Mouse (Mus musculus): Measurements from ENCODE around the gene Aff1. TPM values are rescaled to one million over a fixed set of nuclear protein-coding genes. Genes with fewer than 3 reads are reported as not detected.

Aff1 gene
- total RNA-seq, 2 experiments from 2014 or later, result 31.6 to 32.4 TPM

DNA sequence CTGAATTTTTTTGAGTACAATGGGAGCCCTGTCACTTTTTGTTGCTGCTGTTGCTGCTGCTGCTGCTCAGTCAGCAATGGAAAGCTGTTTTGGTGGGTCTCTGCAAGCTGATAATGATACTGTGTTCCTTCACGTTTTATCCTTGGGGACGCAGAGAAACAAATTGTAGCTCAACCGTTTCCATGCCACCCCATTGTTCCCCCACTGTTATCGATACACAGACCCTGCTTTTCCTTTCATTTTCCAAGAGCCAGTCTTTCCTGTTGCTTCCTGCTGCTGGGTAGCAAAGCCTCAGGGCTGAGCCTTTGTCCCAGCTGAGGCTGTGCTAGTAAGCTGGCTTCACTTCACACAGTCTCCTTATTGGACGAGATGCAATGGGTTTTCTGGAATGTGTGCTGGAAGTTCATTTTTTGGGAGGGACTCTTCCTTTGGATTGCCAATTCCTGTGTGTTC is 81.0 kb downstream of the Aff1 start:
- peak; percentile 50 for DNase-seq

- peak; percentile 66 for DNase-seq
These were observed 82.6 kb downstream of the Aff1 start for GRCm38 (mm10) chr5:103774703-103775333.

- no peak for DNase-seq
These were observed 83.3 kb downstream of the Aff1 start for GRCm38 (mm10) chr5:103775429-103775828.

DNA sequence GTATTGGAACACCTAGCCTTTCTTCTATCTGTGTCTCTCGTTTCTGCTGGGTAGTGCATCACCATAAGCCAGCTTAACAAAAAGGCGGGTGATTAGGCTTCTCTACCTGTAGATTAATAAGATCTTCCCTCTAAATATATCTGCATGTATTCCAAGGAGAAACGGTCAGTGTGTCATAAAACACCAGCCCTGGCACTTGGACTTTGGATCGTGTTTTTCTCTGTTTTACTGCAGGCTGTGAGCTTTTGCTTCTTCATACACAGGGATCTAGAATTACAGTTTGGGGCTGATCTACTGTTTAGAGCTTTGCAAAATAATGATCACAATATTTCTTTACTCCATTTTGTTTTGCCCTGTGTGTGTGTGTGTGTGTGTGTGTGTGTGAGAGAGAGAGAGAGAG is 84.7 kb downstream of the Aff1 start:
- DNase-seq, result no peak

- no peak for DNase-seq
These were observed 85.3 kb downstream of the Aff1 start for GRCm38 (mm10) chr5:103777446-103777845.

DNA sequence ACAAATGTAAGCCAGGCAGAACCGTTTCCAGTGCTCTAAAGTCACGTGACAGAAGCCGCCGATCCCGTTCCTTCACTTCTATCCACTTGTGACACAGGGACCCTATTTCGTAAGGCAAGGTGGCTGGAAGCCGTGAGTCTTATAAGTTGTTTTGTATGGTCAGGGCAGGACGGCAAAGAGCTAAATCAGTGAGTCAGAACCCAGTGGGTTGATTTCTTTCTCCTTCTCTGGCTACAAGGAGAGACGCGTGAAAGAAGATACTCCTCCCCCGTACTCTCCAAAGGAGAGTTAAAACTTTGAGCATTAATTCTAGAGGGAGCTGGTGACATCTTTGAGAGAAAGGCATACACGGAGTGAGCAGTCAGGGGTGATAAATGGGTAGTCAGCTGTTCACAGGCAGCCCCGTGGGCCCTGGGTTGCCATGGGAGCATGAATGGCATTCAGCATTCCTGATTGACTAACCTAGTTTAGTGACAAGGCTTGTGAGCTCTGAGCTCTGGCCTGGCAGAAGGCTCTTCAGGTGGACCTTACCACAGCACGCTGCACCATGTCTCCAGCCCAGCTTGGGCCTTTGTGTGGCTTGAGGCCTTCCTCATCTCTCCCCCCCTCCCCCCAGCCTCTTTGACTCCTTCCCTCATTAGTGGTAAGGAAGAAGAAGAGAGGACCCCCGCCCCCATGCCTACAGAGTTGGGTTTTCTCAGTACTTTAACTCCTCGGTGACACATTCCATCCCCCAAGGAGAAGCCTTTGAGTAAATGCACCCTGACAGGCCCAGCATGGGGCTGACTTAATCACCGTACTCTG is 86.3 kb downstream of the Aff1 start:
- peak; percentile 72 for DNase-seq

DNA sequence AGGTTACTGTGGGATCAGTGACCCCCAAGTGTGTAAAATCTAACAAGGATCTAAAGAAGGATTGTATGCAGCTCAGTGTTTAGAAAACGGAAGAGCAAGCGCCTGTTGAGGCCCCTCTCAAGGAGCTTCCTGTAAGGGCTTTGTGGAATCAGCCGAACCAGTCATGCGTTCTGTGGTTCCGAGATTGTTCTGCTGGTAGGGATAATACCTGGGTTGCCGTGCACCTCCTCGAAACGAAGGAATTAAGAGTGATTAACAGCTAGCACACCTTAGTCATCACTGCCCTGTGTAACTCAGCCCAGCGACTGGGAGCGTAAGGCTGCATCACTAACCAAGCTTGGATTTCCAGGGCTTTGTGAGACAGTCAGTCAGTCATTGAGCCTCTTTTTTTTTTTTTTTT is 87.7 kb downstream of the Aff1 start:
- DNase-seq, result no peak

DNA sequence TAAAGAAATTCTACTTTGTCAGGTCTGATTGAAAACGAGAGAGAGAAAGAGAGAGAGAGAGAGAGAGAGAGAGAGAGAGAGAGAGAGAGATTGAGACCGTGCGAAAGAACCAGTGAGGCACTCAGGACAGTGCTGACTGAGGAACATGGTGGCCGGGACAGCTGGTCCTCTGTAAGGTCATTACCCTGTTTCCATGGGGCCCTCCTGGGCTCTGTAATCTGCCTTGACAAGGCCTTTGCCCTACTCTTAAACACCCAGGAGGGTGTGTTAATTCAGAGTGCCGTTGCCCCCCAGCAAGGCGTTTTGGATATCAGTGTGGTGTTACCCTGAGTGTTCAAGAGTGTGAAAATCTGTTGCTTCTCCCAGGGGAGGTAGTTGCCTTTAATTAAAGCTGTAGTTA is 88.1 kb downstream of the Aff1 start:
- DNase-seq, result no peak

GRCm38 (mm10) chr5:103780836-103781235 is 88.7 kb downstream of the Aff1 start:
- DNase-seq, result peak; percentile 61

DNA sequence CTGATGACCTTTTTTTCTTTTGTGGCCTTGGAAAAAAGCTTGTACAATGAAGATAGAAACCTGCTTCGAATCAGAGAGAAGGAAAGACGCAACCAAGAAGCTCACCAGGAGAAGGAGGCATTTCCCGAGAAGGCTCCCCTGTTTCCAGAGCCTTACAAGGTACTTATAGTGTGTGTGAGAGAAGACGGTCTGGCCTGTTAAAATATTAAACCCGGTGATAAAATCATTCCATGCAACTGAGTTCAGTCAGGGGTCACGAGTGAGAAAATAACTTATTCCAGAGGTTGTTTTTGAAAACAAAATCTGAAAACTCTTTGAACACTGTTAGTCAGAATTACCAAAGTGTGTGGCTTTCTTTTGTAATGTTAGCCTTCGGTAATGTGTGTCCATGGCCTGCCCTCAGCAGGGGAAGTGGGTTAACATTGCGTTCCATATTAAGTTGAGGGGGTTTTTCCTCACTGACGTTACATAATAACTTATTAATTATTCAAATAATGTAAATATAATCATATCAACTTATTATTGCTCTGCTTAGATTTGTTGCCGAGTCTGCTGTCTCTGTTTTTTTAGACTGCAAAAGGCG is 91.0 kb downstream of the Aff1 start:
- no peak for DNase-seq

DNA sequence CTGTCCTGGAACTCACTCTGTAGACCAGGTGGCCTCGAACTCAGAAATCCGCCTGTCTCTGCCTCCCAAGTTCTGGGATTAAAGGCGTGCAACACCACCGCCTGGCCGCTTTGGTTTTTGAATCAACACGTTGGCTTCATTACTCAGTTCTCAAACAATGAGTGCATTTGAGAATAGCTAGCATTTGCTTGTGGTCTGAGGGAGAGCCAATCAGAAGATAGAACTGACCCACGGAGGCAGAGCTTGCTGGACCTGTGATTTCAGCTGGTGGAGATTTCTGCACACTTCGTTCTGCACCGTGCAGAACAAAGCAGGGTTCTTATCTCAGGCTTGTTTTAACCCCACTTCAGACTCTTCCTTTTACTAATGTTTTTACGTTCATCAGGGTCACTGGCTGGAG is 93.9 kb downstream of the Aff1 start:
- DNase-seq, result no peak

DNA sequence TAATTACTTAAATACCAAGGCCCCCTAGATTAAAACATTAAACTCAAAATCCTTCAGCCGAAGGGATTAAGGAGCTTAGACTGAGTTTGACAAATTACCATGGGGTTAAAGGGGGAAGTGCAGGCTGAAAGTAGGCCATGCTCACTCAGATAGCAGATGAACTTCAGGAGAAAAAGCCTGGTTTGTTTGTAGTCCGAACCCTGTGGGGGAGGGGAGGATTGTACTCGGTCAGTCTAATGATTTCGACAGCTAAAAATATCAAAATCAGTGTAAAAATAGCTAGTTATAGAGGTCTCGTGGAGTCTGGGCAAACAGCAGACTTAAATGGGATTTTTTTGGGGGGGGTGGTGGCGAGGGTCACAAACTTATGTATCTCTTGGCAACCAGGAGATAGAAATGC is 96.3 kb downstream of the Aff1 start:
- DNase-seq, result peak; percentile 52

GRCm38 (mm10) chr5:103788976-103789375 is 96.8 kb downstream of the Aff1 start:
- peak; percentile 71 for DNase-seq

DNA sequence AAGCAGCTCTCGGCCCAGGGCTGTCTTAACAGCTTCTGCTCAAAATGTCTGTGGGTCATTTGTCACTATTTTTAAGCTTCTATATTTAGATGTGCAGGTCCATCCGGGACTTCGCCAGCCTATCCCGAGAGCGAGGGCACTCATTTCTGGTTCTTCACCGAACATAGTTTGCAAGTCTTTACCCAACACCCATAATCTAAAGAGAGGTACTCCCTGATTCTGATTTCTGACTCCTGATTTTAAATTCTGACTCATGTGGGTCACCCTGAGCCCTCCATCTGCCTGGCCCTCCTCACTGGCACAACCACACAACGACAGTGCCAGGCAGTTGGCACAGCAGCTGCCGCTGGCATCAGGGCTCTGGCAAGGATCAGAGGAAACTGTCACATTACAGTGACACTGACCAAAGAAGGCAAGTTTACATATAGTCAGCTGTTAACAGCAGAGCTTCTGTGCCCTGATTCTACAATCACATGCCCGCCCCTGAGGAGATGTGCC is 97.5 kb downstream of the Aff1 start:
- peak; percentile 84 for DNase-seq

DNA sequence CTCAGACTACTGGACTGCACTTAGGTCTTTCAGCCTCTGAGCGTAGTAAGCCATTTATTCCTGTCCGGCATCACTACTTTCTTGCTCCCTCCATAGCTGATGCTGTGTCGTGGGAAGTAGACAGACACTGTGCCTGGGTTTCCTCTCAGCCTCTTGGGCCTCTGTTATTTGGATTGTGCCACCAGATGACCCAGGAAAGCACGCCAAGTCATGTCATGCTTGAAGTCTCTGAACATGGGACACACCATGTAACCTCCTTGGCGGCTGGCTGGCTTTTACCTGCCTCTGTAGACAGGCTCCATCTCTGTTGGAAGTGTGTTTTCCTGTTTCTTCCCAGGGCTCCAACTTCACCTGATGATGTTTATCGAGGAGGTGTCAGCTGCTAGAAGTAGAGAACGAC is 99.6 kb downstream of the Aff1 start:
- no peak for DNase-seq

GRCm38 (mm10) chr5:103795121-103795520 is 102.9 kb downstream of the Aff1 start:
- DNase-seq, result no peak

DNA sequence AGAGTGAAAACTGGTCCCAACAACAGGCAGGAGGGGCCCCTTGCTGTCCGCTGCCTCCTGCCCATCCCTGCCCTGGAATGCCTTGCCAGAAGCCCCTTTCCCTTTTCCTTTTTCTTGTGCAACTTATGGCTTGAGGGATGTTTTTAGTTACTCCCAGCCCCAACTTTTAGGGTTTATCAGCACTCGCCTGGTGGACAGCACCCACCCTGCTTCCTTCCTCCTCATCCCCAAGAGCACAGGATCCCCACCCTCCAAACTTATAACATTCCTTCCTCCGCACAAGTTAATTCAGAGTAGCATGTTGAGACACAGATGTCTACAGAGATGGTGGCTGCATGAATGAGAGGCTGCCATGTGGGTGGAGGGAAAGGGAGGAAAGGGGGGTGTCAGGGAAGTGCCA is 103.9 kb downstream of the Aff1 start:
- DNase-seq, result no peak

DNA sequence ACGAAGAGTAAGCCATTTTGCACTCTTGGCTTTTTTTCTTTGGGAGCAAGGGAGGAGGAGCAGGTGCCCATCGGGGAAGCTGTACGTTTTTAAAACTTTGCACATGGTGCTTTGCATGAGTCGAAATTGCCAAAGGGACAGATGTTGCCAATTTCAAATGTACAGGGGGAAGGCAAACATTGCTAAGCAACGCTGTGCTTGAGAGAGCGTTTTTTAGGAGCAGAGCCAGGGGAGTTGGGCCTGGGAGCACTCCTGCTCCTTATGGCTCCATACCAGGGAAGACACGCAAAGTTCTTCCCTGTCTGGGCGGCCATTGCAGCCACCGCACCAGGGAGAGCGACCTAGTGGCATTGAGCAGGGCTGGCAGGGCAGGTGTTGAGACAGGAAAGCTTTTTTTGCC is 105.6 kb downstream of the Aff1 start:
- no peak for DNase-seq

DNA sequence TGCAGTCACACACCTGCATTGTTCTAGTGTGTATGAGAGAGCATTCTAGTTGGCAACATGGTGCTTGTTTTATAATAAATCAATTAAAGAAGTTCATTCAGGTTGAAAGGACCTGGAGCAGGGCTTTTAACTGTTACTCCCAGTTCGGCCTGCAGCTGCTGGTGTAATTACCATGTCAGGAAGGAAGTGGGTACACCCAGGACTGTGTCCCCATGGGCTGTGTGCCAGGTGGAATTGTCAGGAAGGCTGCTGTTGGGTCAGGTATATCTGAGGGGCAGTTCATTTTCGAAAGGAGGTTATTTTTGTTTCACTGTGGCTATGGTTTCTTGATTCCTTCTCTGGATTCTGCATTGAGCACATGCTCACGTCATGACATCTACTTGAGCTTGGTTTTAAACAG is 107.3 kb downstream of the Aff1 start:
- DNase-seq, result no peak

DNA sequence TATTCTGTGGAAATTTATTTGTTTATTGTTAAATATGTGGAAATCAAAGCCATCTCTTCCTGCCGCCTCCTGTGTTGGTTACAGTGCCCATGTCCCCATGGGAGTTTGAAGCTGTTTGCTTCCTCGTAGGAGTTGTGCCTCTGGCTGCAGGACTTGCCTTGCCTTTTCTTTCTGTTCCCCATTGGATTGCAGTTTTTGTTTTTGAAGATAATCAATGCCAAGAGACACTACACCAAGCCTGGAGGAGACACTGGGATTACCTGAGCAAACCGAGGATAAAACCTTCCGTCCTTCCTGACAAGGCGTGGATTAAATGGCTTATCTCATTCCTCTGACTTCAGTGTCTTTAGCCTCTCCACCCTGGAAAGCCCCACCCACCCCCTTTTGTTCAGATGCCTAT is 107.8 kb downstream of the Aff1 start:
- DNase-seq, result no peak

DNA sequence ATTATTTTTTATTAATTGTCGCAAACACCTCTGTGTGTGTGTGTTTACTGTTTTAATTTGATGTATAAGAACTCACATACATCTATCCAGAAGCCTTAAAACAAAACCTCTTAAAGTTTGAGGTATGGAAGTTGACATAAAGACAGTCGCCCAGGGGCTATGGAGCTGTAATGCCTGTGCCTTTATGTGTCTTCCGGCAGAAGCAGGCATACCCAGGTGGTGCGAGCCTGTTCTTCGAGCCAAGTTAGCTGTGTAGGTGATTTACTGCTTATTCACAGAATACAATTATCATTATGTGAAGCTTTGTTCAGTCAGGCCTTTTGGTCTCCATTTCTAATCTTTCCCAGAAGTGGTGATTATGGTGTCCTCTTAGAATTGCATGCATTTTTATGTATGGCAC is 111.2 kb downstream of the Aff1 start:
- DNase-seq, result no peak

DNA sequence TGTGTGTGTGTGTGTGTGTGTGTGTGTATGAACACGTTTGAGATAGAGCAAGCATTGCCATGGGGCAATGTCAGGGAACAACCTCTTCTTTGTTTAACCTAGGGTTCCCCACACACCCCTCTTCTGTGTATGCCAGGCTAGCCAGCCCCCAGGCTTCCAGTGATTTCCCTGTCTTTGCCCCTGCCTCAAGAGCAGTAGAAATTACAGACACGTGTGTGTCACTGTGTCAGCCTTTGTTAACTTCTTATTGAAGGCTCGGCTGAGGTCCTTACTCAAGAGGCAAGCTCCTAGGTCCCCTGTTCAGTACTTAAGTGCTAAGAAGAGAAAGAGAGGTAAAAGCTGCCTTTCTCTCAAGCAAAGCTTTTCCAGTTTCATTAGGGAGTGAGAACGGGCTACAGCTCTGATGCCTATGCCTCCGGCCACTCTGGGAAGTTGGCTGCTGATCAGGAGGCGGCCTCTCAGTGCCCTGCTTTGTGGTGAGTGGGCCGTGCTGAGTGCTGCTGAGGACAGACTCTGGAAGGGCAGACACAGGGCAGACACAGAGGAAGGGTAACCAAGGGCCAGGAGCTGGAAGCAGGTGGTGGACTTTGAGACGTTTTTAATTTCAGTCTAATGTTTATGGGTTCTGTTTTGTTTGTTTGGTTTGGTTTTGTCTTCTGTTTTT is 111.9 kb downstream of the Aff1 start:
- DNase-seq, result peak; percentile 74

Data from adrenal gland, postnatal 10 days (tissue).